Mouse (Mus musculus) sigmoid colon, adult 10 weeks (tissue): ENCODE measurements around the gene Rpl29. TPM values are rescaled to one million over a fixed set of nuclear protein-coding genes. Genes with fewer than 3 reads are reported as not detected.

ENCODE experiments used
- polyA plus RNA-seq: library from polyadenylated mRNA; stranded (reverse); fragments of 350-450 nt; fragmentation: Illumina TruSeq; extraction: RNeasy Lipid Tissue Mini Kit (QIAGEN cat#74804); gene quantifications from one replicate; pipeline ENCODE4 v1.2.3, GENCODE M21; 2014; ENCODE audit warnings: low read depth, low replicate concordance

Gene Rpl29
- polyA plus RNA-seq, result 46.6 TPM

GRCm38 (mm10) chr9:106429221-106430014 lies at the start of gene Rpl29:
Rpl29 (plus strand) TSS chr9:106429454.

GRCm38 (mm10) chr9:106447348-106447747 lies 18.1 kb downstream of the Rpl29 start, which contains the start of the genes Abhd14b and Abhd14a:
Abhd14b (plus strand) TSS chr9:106447459.
Abhd14a (minus strand) TSS chr9:106447678.

GRCm38 (mm10) chr9:106453271-106454070 lies 24.2 kb downstream of the Rpl29 start, which contains the start of gene Pcbp4:
Pcbp4 (plus strand) TSS chr9:106453291.

GRCm38 (mm10) chr9:106465571-106466200 lies 36.4 kb downstream of the Rpl29 start, which contains the start of gene Gpr62:
Gpr62 (minus strand) TSS chr9:106465938.

GRCm38 (mm10) chr9:106475663-106476001 lies 46.4 kb downstream of the Rpl29 start, which contains the start of gene Rrp9:
Rrp9 (plus strand) TSS chr9:106475963.

GRCm38 (mm10) chr9:106476924-106477484 lies 47.8 kb downstream of the Rpl29 start, which contains the start of gene Parp3:
Parp3 (minus strand) TSS chr9:106476949.

Other genes starting within 250 kb of the Rpl29 start
- 2.3 TPM for gene Ppm1m, start 229.7 kb upstream of the Rpl29 start, polyA plus RNA-seq
- gene Twf2, start 226.3 kb upstream of the Rpl29 start, polyA plus RNA-seq, result not detected
- gene Tlr9, start 206.9 kb upstream of the Rpl29 start, polyA plus RNA-seq, result not detected
- gene Alas1, start 180.8 kb upstream of the Rpl29 start, polyA plus RNA-seq, result 41.9 TPM
- gene Poc1a, start 148.4 kb upstream of the Rpl29 start, polyA plus RNA-seq, result 2.1 TPM
- 15.3 TPM for gene Dusp7, start 60.8 kb upstream of the Rpl29 start, polyA plus RNA-seq
- 2.6 TPM for gene Acy1, start 8.9 kb downstream of the Rpl29 start, polyA plus RNA-seq
- gene Abhd14b, start 18.0 kb downstream of the Rpl29 start, polyA plus RNA-seq, result 22.5 TPM
- 2.9 TPM for gene Abhd14a, start 18.2 kb downstream of the Rpl29 start, polyA plus RNA-seq
- 1.1 TPM for gene Pcbp4, start 23.8 kb downstream of the Rpl29 start, polyA plus RNA-seq
- not detected for gene Gpr62, start 36.5 kb downstream of the Rpl29 start, polyA plus RNA-seq
- not detected for gene Rrp9, start 46.5 kb downstream of the Rpl29 start, polyA plus RNA-seq
- gene Parp3, start 47.5 kb downstream of the Rpl29 start, polyA plus RNA-seq, result 11.2 TPM
- not detected for gene Iqcf1, start 70.5 kb downstream of the Rpl29 start, polyA plus RNA-seq
- gene Iqcf5, start 85.1 kb downstream of the Rpl29 start, polyA plus RNA-seq, result not detected
- not detected for gene Iqcf3, start 132.2 kb downstream of the Rpl29 start, polyA plus RNA-seq
- gene Iqcf4, start 141.5 kb downstream of the Rpl29 start, polyA plus RNA-seq, result not detected
- gene Iqcf6, start 197.1 kb downstream of the Rpl29 start, polyA plus RNA-seq, result not detected
- not detected for gene Grm2, start 226.6 kb downstream of the Rpl29 start, polyA plus RNA-seq